ENCODE assay signal across 16 mouse cellular contexts in the genomic region with DNA sequence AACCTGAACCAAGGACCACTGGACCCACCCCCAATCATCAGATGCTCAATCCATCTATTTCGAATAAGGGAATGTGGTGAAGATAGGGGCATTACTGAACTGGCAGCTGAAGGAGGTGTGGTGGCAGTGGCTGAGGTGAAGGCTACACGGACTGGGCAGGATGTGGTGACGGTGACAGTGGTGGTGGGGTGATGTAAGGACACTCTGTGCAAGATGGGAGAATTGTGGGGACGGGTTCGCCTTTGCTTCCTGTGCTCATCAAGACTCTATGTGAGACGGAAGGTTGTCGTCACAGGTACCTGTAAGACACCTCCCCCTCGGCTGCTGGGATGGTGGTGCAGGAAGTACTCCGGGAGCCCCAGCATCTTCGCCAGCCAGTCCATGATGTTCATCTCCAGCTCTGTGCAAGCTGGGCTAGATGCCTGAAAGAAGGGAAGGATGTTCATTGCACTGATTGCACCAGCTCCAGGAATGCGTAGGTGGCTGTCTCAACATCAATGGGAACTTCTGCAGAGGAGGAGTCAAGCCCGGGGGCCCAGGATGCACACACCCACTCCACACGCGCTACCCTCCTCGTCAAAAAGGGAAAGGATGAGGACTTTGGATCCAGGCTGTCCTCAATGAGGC. TPM values are rescaled to one million over a fixed set of nuclear protein-coding genes. Genes with fewer than 3 reads are reported as not detected.
DNase-seq lines count a peak whose midpoint lies in the region; ATAC-seq and TF ChIP-seq lines count a peak whose summit lies in the region.
"Had no signal": no experiment of that assay in that cellular context is flagged by ENCODE, and none has a peak within 500 bp of the region (broad histone marks: within the 10 kb centered on the region; RNA-seq: fewer than 3 reads in every experiment).

No protein-coding gene starts in this region.

- no peak overlapping the region for H3K9ac ChIP-seq in hindbrain, embryonic 12.5 days
- H3K9ac ChIP-seq in hindbrain, embryonic 14.5 days, result no peak overlapping the region
- H3K9ac ChIP-seq: embryonic facial prominence, embryonic 12.5 days; liver, embryonic 13.5 days had no signal

- no peaks in the 10 kb centered on the region for H3K9me3 ChIP-seq in hindbrain, embryonic 12.5 days (replicated peaks)
- H3K9me3 ChIP-seq in hindbrain, embryonic 14.5 days (ENCODE audit: control insufficient read depth, low read length), result no peaks in the 10 kb centered on the region
- H3K9me3 ChIP-seq: embryonic facial prominence, embryonic 12.5 days; hindbrain, embryonic 10.5 days; liver, embryonic 13.5 days had no signal

- no peak overlapping the region for H3K4me3 ChIP-seq in bone marrow, adult 2 months (replicated peaks; ENCODE audit: control insufficient read depth, low read depth, low read length)
- H3K4me3 ChIP-seq in hindbrain, embryonic 12.5 days, result no peak overlapping the region
- no peak overlapping the region for H3K4me3 ChIP-seq in hindbrain, embryonic 14.5 days (replicated peaks; ENCODE audit: low read length)
- H3K4me3 ChIP-seq: embryonic facial prominence, embryonic 12.5 days; gastrocnemius, adult 2 months; hindbrain, embryonic 10.5 days; layer of hippocampus, adult 2 months; liver, embryonic 13.5 days had no signal

- H3K4me1 ChIP-seq in bone marrow, adult 2 months (ENCODE audit: control insufficient read depth, insufficient read depth, low read length), result peaks cover 8% of the 10 kb centered on the region; the same call in 1 of the 2 replicates
- no peaks in the 10 kb centered on the region for H3K4me1 ChIP-seq in hindbrain, embryonic 12.5 days
- H3K4me1 ChIP-seq in hindbrain, embryonic 14.5 days (replicated peaks; ENCODE audit: control insufficient read depth, insufficient read depth, low read length), result no peaks in the 10 kb centered on the region
- H3K4me1 ChIP-seq: embryonic facial prominence, embryonic 12.5 days; hindbrain, embryonic 10.5 days had no signal

- no peak for TF ChIP-seq POLR2A in bone marrow, adult 2 months (IDR thresholded peaks at IDR 0.05; ENCODE audit: borderline replicate concordance, control insufficient read depth, low read depth, low read length)

- peak; percentile 22 for ATAC-seq in megakaryocyte-erythroid progenitor cell, adult 5-6 weeks (replicated peaks; ENCODE audit: low FRiP score, low TSS enrichment, poor library complexity, severe bottlenecking)
- ATAC-seq in hindbrain, embryonic 12.5 days (ENCODE audit: low FRiP score), result no peak
- no peak for ATAC-seq in hindbrain, embryonic 14.5 days (ENCODE audit: low FRiP score)

- H3K27me3 ChIP-seq in hindbrain, embryonic 12.5 days, result no peaks in the 10 kb centered on the region
- H3K27me3 ChIP-seq in hindbrain, embryonic 14.5 days (ENCODE audit: control insufficient read depth, insufficient read depth, low read length), result no peaks in the 10 kb centered on the region
- H3K27me3 ChIP-seq: embryonic facial prominence, embryonic 12.5 days had no signal

- peak; percentile 8 to 23 for DNase-seq in spleen, adult 18-20 months
- DNase-seq in spleen, postnatal 14 days (ENCODE audit: low spot score in 2 of 2), result no peak
- DNase-seq in thymus, postnatal 25 days, result peak; percentile 38
- DNase-seq in hindbrain, embryonic 14.5 days (ENCODE audit: low spot score), result no peak
- DNase-seq in kidney, adult 18-20 months, result no peak
- DNase-seq: cerebellum, adult 18-20 months; gastrocnemius, adult 2 months; kidney, adult 2 months; liver, embryonic 13.5 days had no signal

- peak; percentile 10; the same call in 1 of the 2 replicates for TF ChIP-seq CTCF in bone marrow, adult 2 months (IDR thresholded peaks at IDR 0.05; ENCODE audit: control insufficient read depth, insufficient read depth, low read length)

- H3K36me3 ChIP-seq in hindbrain, embryonic 12.5 days, result no peaks in the 10 kb centered on the region
- H3K36me3 ChIP-seq in hindbrain, embryonic 14.5 days (replicated peaks; ENCODE audit: control insufficient read depth, insufficient read depth), result no peaks in the 10 kb centered on the region
- H3K36me3 ChIP-seq: embryonic facial prominence, embryonic 12.5 days; hindbrain, embryonic 10.5 days; liver, embryonic 13.5 days had no signal

- H3K27ac ChIP-seq in bone marrow, adult 2 months (ENCODE audit: control insufficient read depth, insufficient read depth, low read depth, low read length, poor library complexity), result peak overlapping the region; percentile 88
- no peak overlapping the region for H3K27ac ChIP-seq in hindbrain, embryonic 12.5 days
- no peak overlapping the region for H3K27ac ChIP-seq in hindbrain, embryonic 14.5 days
- H3K27ac ChIP-seq: embryonic facial prominence, embryonic 12.5 days; gastrocnemius, adult 2 months; hindbrain, embryonic 10.5 days; layer of hippocampus, adult 2 months; liver, embryonic 13.5 days had no signal

- no peak overlapping the region for H3K4me2 ChIP-seq in hindbrain, embryonic 12.5 days (replicated peaks)
- no peak overlapping the region for H3K4me2 ChIP-seq in hindbrain, embryonic 14.5 days (replicated peaks)
- H3K4me2 ChIP-seq: embryonic facial prominence, embryonic 12.5 days; heart, embryonic 11.5 days; liver, embryonic 13.5 days had no signal

- WGBS in bone marrow, adult 2 months, result 25% methylated on average over 15 of the region's 15 CpGs
- WGBS in hindbrain, embryonic 12.5 days, result 89% methylated on average over 15 of the region's 15 CpGs
- WGBS in hindbrain, embryonic 14.5 days, result 84% methylated on average over 15 of the region's 15 CpGs

RNA-seq across cellular contexts. Expression of a gene that starts 12.9 kb away (rescaled TPM):
- polyA plus RNA-seq in bone marrow, adult 2 months (2011; ENCODE audit: insufficient read depth, insufficient read length, low replicate concordance, missing spikeins), result 14.8 and 39.7 TPM in 2 replicates
- total RNA-seq in megakaryocyte-erythroid progenitor cell, adult 5-6 weeks (2014; fragmentation: Nextera tagmentation), result 0.92 and 1.3 TPM in 2 replicates
- 0.46 and 2.6 TPM in 2 replicates for total RNA-seq in megakaryocyte-erythroid progenitor cell, adult 5-6 weeks (2017)
- 2.1 and 2.5 TPM in 2 replicates for polyA plus RNA-seq in hindbrain, embryonic 12.5 days (2016; fragmentation: Nextera tagmentation; extraction: Ambion mirVana)
- 1.1 and 2.5 TPM in 2 replicates for polyA plus RNA-seq in hindbrain, embryonic 14.5 days (2014; fragmentation: Nextera tagmentation; extraction: Ambion mirVana)

RNA-seq across cellular contexts. Expression of a gene that starts 54.0 kb away (rescaled TPM):
- polyA plus RNA-seq in bone marrow, adult 2 months (2011; ENCODE audit: insufficient read depth, insufficient read length, low replicate concordance, missing spikeins), result 0.77 and 13.0 TPM in 2 replicates
- 0.96 TPM in 1 of 2 replicates, not detected in the other for total RNA-seq in megakaryocyte-erythroid progenitor cell, adult 5-6 weeks (2014; fragmentation: Nextera tagmentation)
- total RNA-seq in megakaryocyte-erythroid progenitor cell, adult 5-6 weeks (2017), result not detected in 2 replicates
- 2.2 and 3.6 TPM in 2 replicates for polyA plus RNA-seq in hindbrain, embryonic 12.5 days (2016; fragmentation: Nextera tagmentation; extraction: Ambion mirVana)
- polyA plus RNA-seq in hindbrain, embryonic 14.5 days (2014; fragmentation: Nextera tagmentation; extraction: Ambion mirVana), result 9.7 and 13.4 TPM in 2 replicates
- total RNA-seq: gastrocnemius, adult 2 months had no signal

Comparison
In these comparisons a context has a peak if more than half of its experiments do, and no peak if none do; other contexts are left out.
1. DNase-seq: peak in spleen, adult 18-20 months (2 of 2) and thymus, postnatal 25 days (single experiment); none in spleen, postnatal 14 days (0 of 2), hindbrain, embryonic 14.5 days (single experiment) and kidney, adult 18-20 months (single experiment).